Mouse (Mus musculus): ENCODE results near the gene Large1. TPM values are rescaled to one million over a fixed set of nuclear protein-coding genes. Genes with fewer than 3 reads are reported as not detected.
"Not testable (repeated sequence)": the region's sequence is repeated elsewhere in the genome, so short reads cannot be mapped to it uniquely, and the experiment has no call there.

The Large1 gene
- polyA plus RNA-seq, 1 experiment from 2014 or later: 8.7 TPM

DNA sequence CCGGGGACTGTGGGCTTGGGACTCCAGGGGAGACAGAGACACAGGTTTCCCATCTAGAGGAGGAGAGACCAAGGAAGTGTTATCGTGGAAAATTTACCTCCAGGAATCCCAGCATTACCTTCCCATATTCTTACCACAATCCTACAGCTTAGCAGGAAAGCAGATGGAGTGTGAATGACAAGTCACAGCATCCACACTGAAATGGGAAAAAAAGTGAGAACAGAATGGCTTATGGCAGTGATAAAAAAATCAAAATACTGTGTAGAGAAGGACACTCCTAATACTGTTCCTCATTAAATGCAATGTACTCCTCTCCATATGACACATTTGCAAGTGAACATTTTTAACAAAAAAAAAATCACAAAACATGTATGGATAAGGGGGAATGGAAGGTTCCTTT lies 221.3 kb downstream of the Large1 start:
- Histone ChIP-seq H3K4me1 (ENCODE audit: control insufficient read depth, insufficient read depth, low read length) (0 out of 2 replicates have a peak, but pooled peaks cover 3% of the 10 kb centered on the region), H3K9me3 (replicated peaks; ENCODE audit: control insufficient read depth, low read length) (no peaks in the 10 kb centered on the region), H3K4me3 (ENCODE audit: low read depth, low read length) (no peak overlapping the region), H3K36me3 (ENCODE audit: control insufficient read depth, insufficient read depth, low read length) (no peaks in the 10 kb centered on the region), H3K4me2 (no peak overlapping the region), H3K9ac (ENCODE audit: low read depth, low read length) (no peak overlapping the region), H3K27me3 (ENCODE audit: control insufficient read depth, insufficient read depth, low read length) (no peaks in the 10 kb centered on the region), H3K27ac (ENCODE audit: low read depth, low read length) (no peak overlapping the region)
- WGBS (ENCODE audit: insufficient replicate concordance): 81% methylated on average over 2 of the region's 2 CpGs
- no peak for ATAC-seq (replicated peaks; ENCODE audit: insufficient number of reproducible peaks, low FRiP score, low TSS enrichment)

- H3K9me3 ChIP-seq (replicated peaks; ENCODE audit: control insufficient read depth, low read length): no peaks in the 10 kb centered on the region
- H3K4me1 ChIP-seq (ENCODE audit: control insufficient read depth, insufficient read depth, low read length): no peaks in the 10 kb centered on the region
- no peak overlapping the region for H3K27ac ChIP-seq (ENCODE audit: low read depth, low read length)
- H3K4me2 ChIP-seq: no peak overlapping the region
- H3K4me3 ChIP-seq (ENCODE audit: low read depth, low read length): no peak overlapping the region
- 60% methylated on average over 5 of the region's 5 CpGs for WGBS (ENCODE audit: insufficient replicate concordance)
- no peak for ATAC-seq (replicated peaks; ENCODE audit: insufficient number of reproducible peaks, low FRiP score, low TSS enrichment)
- H3K36me3 ChIP-seq (ENCODE audit: control insufficient read depth, insufficient read depth, low read length): no peaks in the 10 kb centered on the region
- H3K9ac ChIP-seq (ENCODE audit: low read depth, low read length): no peak overlapping the region
- H3K27me3 ChIP-seq (ENCODE audit: control insufficient read depth, insufficient read depth, low read length): no peaks in the 10 kb centered on the region
Observed at GRCm38 (mm10) chr8:73123864-73124499, 229.4 kb downstream of the Large1 start.

DNA sequence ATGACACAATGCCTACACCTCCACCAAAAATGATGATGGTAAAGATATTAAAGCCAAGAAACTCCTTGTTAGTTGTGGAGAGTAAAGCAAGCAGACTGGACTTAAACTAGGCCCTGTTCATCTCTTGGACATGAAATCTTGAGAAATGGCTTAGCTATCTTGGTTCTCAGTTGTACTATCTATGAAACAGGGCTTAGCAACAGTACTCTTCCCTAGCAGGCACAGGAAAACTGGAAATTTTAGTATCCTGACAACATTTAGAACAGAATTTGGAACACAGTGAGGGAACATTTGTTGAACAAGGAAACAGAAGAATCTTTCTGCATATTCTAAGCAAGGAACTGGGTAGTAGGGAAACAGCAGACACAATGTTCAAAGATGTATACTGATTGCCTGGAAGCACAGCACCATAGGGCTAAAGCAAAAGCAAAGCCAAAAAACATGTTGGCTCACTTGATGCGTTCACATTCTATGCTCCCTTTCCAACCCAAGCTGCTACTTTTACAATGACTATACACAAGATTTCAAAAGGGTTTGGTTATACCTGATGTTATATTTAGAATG lies 240.9 kb downstream of the Large1 start:
- H3K4me3 ChIP-seq (ENCODE audit: low read depth, low read length): no peak overlapping the region
- H3K36me3 ChIP-seq (ENCODE audit: control insufficient read depth, insufficient read depth, low read length): no peaks in the 10 kb centered on the region
- H3K9me3 ChIP-seq (replicated peaks; ENCODE audit: control insufficient read depth, low read length): no peaks in the 10 kb centered on the region
- 90% methylated on average over 1 of the region's 1 CpGs for WGBS (ENCODE audit: insufficient replicate concordance)
- H3K27ac ChIP-seq (ENCODE audit: low read depth, low read length): no peak overlapping the region
- no peak for ATAC-seq (replicated peaks; ENCODE audit: insufficient number of reproducible peaks, low FRiP score, low TSS enrichment)
- H3K4me1 ChIP-seq (ENCODE audit: control insufficient read depth, insufficient read depth, low read length): no peaks in the 10 kb centered on the region
- no peak overlapping the region for H3K9ac ChIP-seq (ENCODE audit: low read depth, low read length)
- no peaks in the 10 kb centered on the region for H3K27me3 ChIP-seq (ENCODE audit: control insufficient read depth, insufficient read depth, low read length)
- no peak overlapping the region for H3K4me2 ChIP-seq

- Histone ChIP-seq H3K27ac (ENCODE audit: low read depth, low read length) (no peak overlapping the region), H3K9ac (ENCODE audit: low read depth, low read length) (no peak overlapping the region), H3K4me1 (ENCODE audit: control insufficient read depth, insufficient read depth, low read length) (0 out of 2 replicates have a peak, but pooled peaks cover 3% of the 10 kb centered on the region), H3K27me3 (ENCODE audit: control insufficient read depth, insufficient read depth, low read length) (no peaks in the 10 kb centered on the region), H3K4me2 (no peak overlapping the region), H3K36me3 (ENCODE audit: control insufficient read depth, insufficient read depth, low read length) (no peaks in the 10 kb centered on the region), H3K4me3 (ENCODE audit: low read depth, low read length) (no peak overlapping the region), H3K9me3 (replicated peaks; ENCODE audit: control insufficient read depth, low read length) (no peaks in the 10 kb centered on the region)
- WGBS (ENCODE audit: insufficient replicate concordance): 77% methylated on average over 1 of the region's 1 CpGs
- no peak for ATAC-seq (replicated peaks; ENCODE audit: insufficient number of reproducible peaks, low FRiP score, low TSS enrichment)
Observed at GRCm38 (mm10) chr8:73104089-73104488, 249.3 kb downstream of the Large1 start.

DNA sequence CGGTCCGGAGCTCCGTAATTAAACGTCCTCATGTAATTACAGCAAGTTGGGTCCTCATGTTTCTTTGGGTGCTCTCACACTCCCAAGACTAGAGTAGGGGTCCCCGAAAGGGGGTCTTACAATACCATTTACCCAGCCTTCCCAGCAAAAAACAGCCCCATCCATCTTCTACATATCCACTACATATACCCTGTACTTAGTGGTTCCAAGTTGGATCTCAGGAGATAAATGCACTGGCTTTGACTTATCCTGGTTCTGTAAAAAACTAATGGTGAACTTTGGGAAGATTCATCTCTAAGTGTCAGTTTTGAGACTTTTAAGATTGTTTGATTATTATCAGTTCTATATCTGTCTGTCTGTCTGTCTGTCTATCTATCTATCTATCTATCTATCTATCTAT lies 252.3 kb downstream of the Large1 start:
- 48% methylated on average over 5 of the region's 5 CpGs for WGBS (ENCODE audit: insufficient replicate concordance)
- H3K4me1 ChIP-seq (ENCODE audit: control insufficient read depth, insufficient read depth, low read length): peaks cover 9% of the 10 kb centered on the region; the same call in 1 of the 2 replicates
- H3K27me3 ChIP-seq (ENCODE audit: control insufficient read depth, insufficient read depth, low read length): no peaks in the 10 kb centered on the region
- no peak overlapping the region for H3K27ac ChIP-seq (ENCODE audit: low read depth, low read length)
- H3K9ac ChIP-seq (ENCODE audit: low read depth, low read length): no peak overlapping the region
- no peaks in the 10 kb centered on the region for H3K9me3 ChIP-seq (replicated peaks; ENCODE audit: control insufficient read depth, low read length)
- no peak overlapping the region for H3K4me3 ChIP-seq (ENCODE audit: low read depth, low read length)
- no peak overlapping the region for H3K4me2 ChIP-seq
- no peaks in the 10 kb centered on the region for H3K36me3 ChIP-seq (ENCODE audit: control insufficient read depth, insufficient read depth, low read length)
- ATAC-seq (replicated peaks; ENCODE audit: insufficient number of reproducible peaks, low FRiP score, low TSS enrichment): no peak

- H3K27me3 ChIP-seq (ENCODE audit: control insufficient read depth, insufficient read depth, low read length); H3K9ac ChIP-seq (ENCODE audit: low read depth, low read length); H3K9me3 ChIP-seq (replicated peaks; ENCODE audit: control insufficient read depth, low read length); ATAC-seq (replicated peaks; ENCODE audit: insufficient number of reproducible peaks, low FRiP score, low TSS enrichment); H3K36me3 ChIP-seq (ENCODE audit: control insufficient read depth, insufficient read depth, low read length); H3K27ac ChIP-seq (ENCODE audit: low read depth, low read length); H3K4me2 ChIP-seq; H3K4me3 ChIP-seq (ENCODE audit: low read depth, low read length); H3K4me1 ChIP-seq (ENCODE audit: control insufficient read depth, insufficient read depth, low read length): not testable (repeated sequence)
- WGBS (ENCODE audit: insufficient replicate concordance): 0% methylated on average over 3 of the region's 3 CpGs
Observed at GRCm38 (mm10) chr8:73100607-73101006, 252.7 kb downstream of the Large1 start.

DNA sequence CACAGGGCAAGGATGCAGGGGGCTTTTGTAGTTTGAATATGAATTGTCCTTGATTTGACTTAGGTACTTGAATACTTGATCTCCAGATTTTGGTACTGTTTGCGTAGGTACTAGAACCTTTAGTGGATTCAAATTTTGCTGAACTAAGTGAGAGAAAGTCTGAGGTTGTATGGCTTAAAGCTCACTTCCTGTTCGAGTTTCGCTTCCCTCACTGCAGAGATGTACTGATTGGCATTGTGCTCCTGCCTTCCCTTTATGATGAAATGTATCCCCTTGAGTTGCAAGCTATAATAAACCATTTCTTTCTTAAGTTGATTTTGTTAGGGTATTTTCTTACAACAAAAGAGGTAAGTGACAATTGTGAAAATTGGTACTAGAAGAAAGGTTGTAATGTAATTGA lies 253.8 kb downstream of the Large1 start:
- H3K27me3 ChIP-seq (ENCODE audit: control insufficient read depth, insufficient read depth, low read length): no peaks in the 10 kb centered on the region
- H3K4me1 ChIP-seq (ENCODE audit: control insufficient read depth, insufficient read depth, low read length): peaks cover 9% of the 10 kb centered on the region; the same call in 1 of the 2 replicates
- 85% methylated on average over 3 of the region's 3 CpGs for WGBS (ENCODE audit: insufficient replicate concordance)
- no peaks in the 10 kb centered on the region for H3K36me3 ChIP-seq (ENCODE audit: control insufficient read depth, insufficient read depth, low read length)
- no peak overlapping the region for H3K4me3 ChIP-seq (ENCODE audit: low read depth, low read length)
- H3K4me2 ChIP-seq: no peak overlapping the region
- no peaks in the 10 kb centered on the region for H3K9me3 ChIP-seq (replicated peaks; ENCODE audit: control insufficient read depth, low read length)
- ATAC-seq (replicated peaks; ENCODE audit: insufficient number of reproducible peaks, low FRiP score, low TSS enrichment): no peak
- H3K9ac ChIP-seq (ENCODE audit: low read depth, low read length): no peak overlapping the region
- no peak overlapping the region for H3K27ac ChIP-seq (ENCODE audit: low read depth, low read length)

- Histone ChIP-seq H3K9me3 (replicated peaks; ENCODE audit: control insufficient read depth, low read length) (no peaks in the 10 kb centered on the region), H3K9ac (ENCODE audit: low read depth, low read length) (no peak overlapping the region), H3K4me1 (ENCODE audit: control insufficient read depth, insufficient read depth, low read length) (peaks cover 9% of the 10 kb centered on the region; the same call in 1 of the 2 replicates), H3K4me2 (no peak overlapping the region), H3K4me3 (ENCODE audit: low read depth, low read length) (no peak overlapping the region), H3K27me3 (ENCODE audit: control insufficient read depth, insufficient read depth, low read length) (no peaks in the 10 kb centered on the region), H3K27ac (ENCODE audit: low read depth, low read length) (no peak overlapping the region), H3K36me3 (ENCODE audit: control insufficient read depth, insufficient read depth, low read length) (no peaks in the 10 kb centered on the region)
- WGBS (ENCODE audit: insufficient replicate concordance): 30% methylated on average over 2 of the region's 2 CpGs
- ATAC-seq (replicated peaks; ENCODE audit: insufficient number of reproducible peaks, low FRiP score, low TSS enrichment): no peak
Observed at GRCm38 (mm10) chr8:73096952-73097351, 256.4 kb downstream of the Large1 start.

DNA sequence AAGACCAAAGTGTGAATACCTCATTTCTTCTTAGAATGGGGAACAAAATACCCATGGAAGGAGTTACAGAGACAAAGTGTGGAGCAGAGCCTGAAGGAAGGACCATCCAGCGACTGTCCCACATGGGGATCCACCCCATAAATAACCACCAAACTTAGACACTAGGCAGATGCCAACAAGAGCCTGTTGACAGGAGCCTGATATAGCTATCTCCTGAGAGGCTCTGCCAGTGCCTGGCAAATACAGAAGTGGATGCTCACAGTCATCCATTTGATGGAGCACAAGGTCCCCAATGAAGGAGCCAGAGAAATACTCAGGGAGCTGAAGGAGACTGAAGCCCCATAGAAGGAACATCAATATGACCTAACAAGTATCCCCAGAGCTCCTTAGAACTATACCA lies 275.6 kb downstream of the Large1 start:
- not testable (repeated sequence) for H3K4me3 ChIP-seq (ENCODE audit: low read depth, low read length); H3K27me3 ChIP-seq (ENCODE audit: control insufficient read depth, insufficient read depth, low read length); ATAC-seq (replicated peaks; ENCODE audit: insufficient number of reproducible peaks, low FRiP score, low TSS enrichment); H3K9ac ChIP-seq (ENCODE audit: low read depth, low read length); H3K4me1 ChIP-seq (ENCODE audit: control insufficient read depth, insufficient read depth, low read length); H3K9me3 ChIP-seq (replicated peaks; ENCODE audit: control insufficient read depth, low read length); H3K36me3 ChIP-seq (ENCODE audit: control insufficient read depth, insufficient read depth, low read length); H3K27ac ChIP-seq (ENCODE audit: low read depth, low read length); H3K4me2 ChIP-seq
- WGBS (ENCODE audit: insufficient replicate concordance): 32% methylated on average over 1 of the region's 1 CpGs
